Mouse (Mus musculus) liver, adult 2 months (tissue): ENCODE measurements around the gene Med16. TPM values are rescaled to one million over a fixed set of nuclear protein-coding genes. Genes with fewer than 3 reads are reported as not detected.
A peak's percentile ranks its signal among the peaks of the same experiment; 100 is the strongest.

Experiments used
- DNase-seq: peaks from one replicate; pipeline ENCODE4 v3.0.0-alpha.2; 2011; ENCODE audit warnings: low read depth, low spot score; ENCODE audit errors: extremely low read depth
- H3K27ac ChIP-seq: fragments of 200-500 bp; replicated peaks from 2 replicates; pipeline ENCODE4 v1.5.1; 2012; ENCODE audit warnings: low read depth, mild to moderate bottlenecking, control low read depth, inconsistent platforms, low read length; ENCODE audit not compliant: insufficient read depth
- H3K27me3 ChIP-seq: fragments of 200-500 bp; 2 replicates; pipeline ENCODE4 v1.6.1; 2012; ENCODE audit warnings: mild to moderate bottlenecking, moderate library complexity, low read length, inconsistent platforms; ENCODE audit not compliant: control insufficient read depth, insufficient read depth
- H3K36me3 ChIP-seq: fragments of 200-500 bp; 2 replicates; pipeline ENCODE4 v1.6.1; 2012; ENCODE audit warnings: low read length, inconsistent platforms; ENCODE audit not compliant: control insufficient read depth, insufficient read depth
- H3K4me1 ChIP-seq: fragments of 200-500 bp; 2 replicates; pipeline ENCODE4 v1.6.1; 2011; ENCODE audit warnings: low read length; ENCODE audit not compliant: control insufficient read depth, insufficient read depth
- H3K4me3 ChIP-seq: fragments of 200-500 bp; 2 replicates; pipeline ENCODE4 v1.5.1; 2011; ENCODE audit warnings: low read depth, mild to moderate bottlenecking, control low read depth, low read length, moderate library complexity; ENCODE audit not compliant: insufficient read depth
- H3K79me2 ChIP-seq: fragments of 200-500 bp; 2 replicates; pipeline ENCODE4 v1.6.1; 2012; ENCODE audit warnings: inconsistent platforms, mild to moderate bottlenecking, low read length, moderate library complexity; ENCODE audit not compliant: control insufficient read depth, insufficient read depth
- H3K9ac ChIP-seq: fragments of 200-500 bp; 2 replicates; pipeline ENCODE4 v1.6.1; 2012; ENCODE audit warnings: low read depth, mild to moderate bottlenecking, control low read depth, inconsistent platforms, low read length
- CTCF ChIP-seq: fragments of 200-500 bp; IDR thresholded peaks from 2 replicates; pipeline ENCODE4 v1.5.1; 2011; ENCODE audit warnings: low read depth, low read length, control low read depth
- POLR2A ChIP-seq: fragments of 200-500 bp; IDR thresholded peaks from 2 replicates; pipeline ENCODE4 v1.6.1; 2011; ENCODE audit warnings: low read length, control low read depth; ENCODE audit not compliant: insufficient read depth; ENCODE audit errors: extremely low read depth
- WGBS: fragments of 180-500 bp; shearing (Covaris S2); methylation state at CpG from one replicate; pipeline ENCODE4 v1.1.7; 2018; 5-methylcytosine and 5-hydroxymethylcytosine counted together
- polyA plus RNA-seq: library from polyadenylated mRNA; depleted of rRNA; stranded (reverse); fragments of >200 nt; gene quantifications from 2 replicates; pipeline ENCODE4 v1.2.3, GENCODE M21; 2012
- total RNA-seq: library from RNA; depleted of rRNA; stranded (reverse); fragments of >200 nt; gene quantifications from 2 replicates; pipeline ENCODE4 v1.2.3, GENCODE M21; 2014

Med16 gene
- total and polyA plus RNA-seq, 2 experiments: 5.9 to 29.9 TPM

DNA sequence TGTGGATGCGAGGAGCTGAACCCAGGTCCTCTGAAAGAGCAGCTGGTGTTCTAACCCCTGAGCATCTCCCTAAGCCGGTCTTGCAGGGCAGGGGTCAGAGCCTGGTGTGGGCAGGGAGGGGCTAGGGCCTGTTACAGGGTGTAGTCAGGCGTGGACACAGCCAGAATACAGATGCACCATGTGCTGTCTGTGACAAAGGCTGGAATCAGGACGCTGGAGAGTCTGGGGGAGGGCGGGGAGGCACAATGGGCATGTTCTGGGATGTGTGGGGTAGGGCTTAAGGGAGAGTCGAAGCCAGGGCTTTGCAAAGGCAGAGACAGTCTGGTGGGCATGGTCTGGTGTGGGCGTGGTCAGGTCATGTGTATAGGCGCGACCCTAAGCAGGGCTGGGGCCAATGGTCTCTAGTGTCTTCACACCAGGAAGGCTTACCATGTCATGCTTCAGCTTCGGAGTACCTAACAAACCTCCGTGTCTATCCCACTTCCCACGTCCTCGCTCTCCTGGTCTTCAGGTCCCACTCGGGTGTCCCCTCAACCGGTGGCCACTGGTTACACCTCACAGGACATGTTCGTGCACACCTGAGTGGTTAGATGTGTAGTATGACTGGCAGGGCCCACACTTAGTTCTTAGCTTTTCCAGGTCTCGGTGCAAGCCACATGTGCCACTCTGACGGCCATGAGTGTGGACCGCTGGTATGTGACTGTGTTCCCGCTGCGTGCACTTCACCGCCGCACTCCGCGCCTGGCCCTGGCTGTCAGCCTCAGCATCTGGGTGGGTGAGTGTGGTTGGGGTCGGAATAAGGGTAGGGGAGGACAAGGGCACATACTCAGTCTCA lies 11.6 kb upstream of the Med16 start:
- Histone ChIP-seq H3K36me3 (no peaks in the 10 kb centered on the region), H3K27ac (no peak overlapping the region), H3K79me2 (peaks cover 7% of the 10 kb centered on the region; the same call in 1 of the 2 replicates), H3K9ac (no peak overlapping the region), H3K4me1 (peaks cover 4% of the 10 kb centered on the region), H3K27me3 (peaks cover 12% of the 10 kb centered on the region), H3K4me3 (no peak overlapping the region)
- TF ChIP-seq POLR2A: no peak
- DNase-seq: no peak
- WGBS: 35% methylated on average over 26 of the region's 26 CpGs

DNA sequence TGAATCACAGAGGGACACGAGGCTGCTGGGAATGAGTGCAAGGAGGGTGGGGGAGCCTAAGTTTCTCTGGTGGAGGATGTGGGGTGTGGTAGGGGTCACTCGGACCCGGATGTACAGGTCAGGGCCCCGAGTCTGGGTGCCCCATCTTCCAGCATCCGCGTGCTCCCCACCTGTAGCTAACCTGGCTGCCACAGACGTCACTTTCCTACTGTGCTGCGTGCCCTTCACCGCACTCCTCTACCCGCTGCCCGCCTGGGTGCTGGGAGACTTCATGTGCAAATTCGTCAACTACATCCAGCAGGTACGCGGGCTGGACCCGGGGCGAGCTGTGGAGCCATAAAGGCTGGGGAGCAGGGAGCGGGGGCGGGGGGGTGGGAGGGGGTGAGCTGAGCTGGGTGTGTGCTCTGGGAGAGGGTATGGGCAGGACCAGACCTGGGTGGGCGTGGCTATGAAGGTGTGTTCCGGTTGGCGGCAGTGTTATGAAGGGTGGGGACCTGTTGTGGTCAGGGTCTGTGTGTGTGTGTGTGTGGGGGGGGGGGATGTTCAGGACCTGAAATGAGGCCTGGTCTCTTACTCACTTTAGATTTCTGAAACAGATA lies 10.6 kb upstream of the Med16 start:
- no peak overlapping the region for H3K9ac ChIP-seq
- 16% methylated on average over 21 of the region's 21 CpGs for WGBS
- no peak overlapping the region for H3K27ac ChIP-seq
- H3K4me1 ChIP-seq: peaks cover 4% of the 10 kb centered on the region
- no peak overlapping the region for H3K4me3 ChIP-seq
- no peak for TF ChIP-seq POLR2A
- TF ChIP-seq CTCF: no peak
- DNase-seq: no peak
- H3K79me2 ChIP-seq: peaks cover 7% of the 10 kb centered on the region; the same call in 1 of the 2 replicates
- H3K36me3 ChIP-seq: no peaks in the 10 kb centered on the region
- peaks cover 12% of the 10 kb centered on the region for H3K27me3 ChIP-seq

DNA sequence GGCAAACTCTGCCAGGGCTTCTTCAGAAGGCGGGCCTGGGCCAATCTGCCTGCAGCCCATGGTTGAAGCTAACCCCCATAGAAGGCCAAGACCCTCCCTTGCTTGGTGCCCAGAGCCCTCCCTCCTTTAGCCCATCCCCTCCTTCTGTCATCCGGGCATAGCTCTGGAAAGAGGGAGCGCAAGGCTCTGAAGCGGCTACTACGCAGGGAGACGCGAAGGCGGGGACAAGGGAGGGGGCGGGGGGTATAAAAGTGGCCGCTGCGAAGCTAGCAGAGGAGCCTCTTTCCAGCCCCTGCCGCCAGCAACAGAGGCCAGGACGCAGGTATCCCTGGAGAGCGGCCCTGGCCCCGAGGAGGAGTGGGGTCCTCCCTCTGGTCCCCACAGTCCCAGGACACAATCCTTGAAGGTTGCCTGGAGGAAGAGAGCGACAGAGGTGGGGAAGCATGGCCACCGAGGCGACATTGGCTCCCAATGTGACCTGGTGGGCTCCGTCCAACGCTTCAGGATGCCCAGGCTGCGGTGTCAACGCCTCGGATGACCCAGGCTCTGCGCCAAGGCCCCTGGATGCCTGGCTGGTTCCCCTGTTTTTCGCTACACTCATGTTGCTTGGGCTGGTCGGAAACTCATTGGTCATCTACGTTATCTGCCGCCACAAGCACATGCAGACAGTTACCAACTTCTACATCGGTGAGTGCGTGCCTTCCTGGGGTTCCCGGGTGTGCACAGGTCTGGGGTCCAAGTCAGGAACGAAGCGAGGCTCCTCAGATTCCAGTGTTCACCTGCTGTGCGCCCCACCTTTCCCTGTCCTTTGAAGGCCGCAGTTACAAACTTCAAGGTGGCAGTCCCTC lies 9.7 kb upstream of the Med16 start:
- peak overlapping the region; percentile 43; the same call in 1 of the 2 replicates for H3K4me3 ChIP-seq
- H3K27me3 ChIP-seq: peaks cover 12% of the 10 kb centered on the region
- H3K79me2 ChIP-seq: peaks cover 7% of the 10 kb centered on the region; the same call in 1 of the 2 replicates
- WGBS: 31% methylated on average over 35 of the region's 35 CpGs
- H3K4me1 ChIP-seq: peaks cover 4% of the 10 kb centered on the region
- 0 out of 2 replicates have a peak overlapping the region, but pooled peaks have one; percentile 19 for H3K9ac ChIP-seq
- H3K36me3 ChIP-seq: no peaks in the 10 kb centered on the region
- TF ChIP-seq CTCF (no peak), POLR2A (no peak)
- DNase-seq: no peak
- H3K27ac ChIP-seq: no peak overlapping the region

DNA sequence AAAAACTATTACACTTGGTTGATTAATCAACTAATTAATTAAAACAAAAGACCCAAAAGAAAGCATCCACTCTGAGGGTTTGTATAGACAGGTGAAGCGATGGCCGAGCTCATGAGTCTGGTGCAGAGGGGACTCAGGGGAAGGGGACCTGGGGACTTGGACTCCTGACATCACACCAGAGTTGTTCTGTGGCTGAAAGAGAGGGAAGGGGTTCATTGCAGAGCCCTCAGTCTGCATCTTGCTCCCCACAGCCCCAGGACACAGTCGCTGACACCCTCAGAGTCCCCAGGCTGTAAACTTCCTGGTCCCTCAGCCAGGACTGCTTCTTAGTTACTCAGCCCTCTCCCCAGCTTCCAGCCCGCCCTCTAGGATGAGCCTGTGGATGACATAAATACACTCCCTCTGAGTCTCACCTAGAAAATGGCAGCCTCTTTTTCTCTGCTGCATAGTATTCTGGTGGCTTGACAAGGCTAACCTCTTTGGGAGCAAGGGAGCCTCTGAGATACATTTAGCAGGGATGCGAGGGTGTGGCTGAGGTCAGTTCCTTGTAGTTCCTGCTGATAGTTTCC lies 8.9 kb upstream of the Med16 start:
- peaks cover 7% of the 10 kb centered on the region; the same call in 1 of the 2 replicates for H3K79me2 ChIP-seq
- no peak overlapping the region for H3K4me3 ChIP-seq
- H3K36me3 ChIP-seq: no peaks in the 10 kb centered on the region
- H3K9ac ChIP-seq: no peak overlapping the region
- peaks cover 4% of the 10 kb centered on the region for H3K4me1 ChIP-seq
- 83% methylated on average over 5 of the region's 5 CpGs for WGBS
- no peak for DNase-seq
- TF ChIP-seq CTCF: no peak
- TF ChIP-seq POLR2A: no peak
- H3K27ac ChIP-seq: no peak overlapping the region
- H3K27me3 ChIP-seq: peaks cover 12% of the 10 kb centered on the region

DNA sequence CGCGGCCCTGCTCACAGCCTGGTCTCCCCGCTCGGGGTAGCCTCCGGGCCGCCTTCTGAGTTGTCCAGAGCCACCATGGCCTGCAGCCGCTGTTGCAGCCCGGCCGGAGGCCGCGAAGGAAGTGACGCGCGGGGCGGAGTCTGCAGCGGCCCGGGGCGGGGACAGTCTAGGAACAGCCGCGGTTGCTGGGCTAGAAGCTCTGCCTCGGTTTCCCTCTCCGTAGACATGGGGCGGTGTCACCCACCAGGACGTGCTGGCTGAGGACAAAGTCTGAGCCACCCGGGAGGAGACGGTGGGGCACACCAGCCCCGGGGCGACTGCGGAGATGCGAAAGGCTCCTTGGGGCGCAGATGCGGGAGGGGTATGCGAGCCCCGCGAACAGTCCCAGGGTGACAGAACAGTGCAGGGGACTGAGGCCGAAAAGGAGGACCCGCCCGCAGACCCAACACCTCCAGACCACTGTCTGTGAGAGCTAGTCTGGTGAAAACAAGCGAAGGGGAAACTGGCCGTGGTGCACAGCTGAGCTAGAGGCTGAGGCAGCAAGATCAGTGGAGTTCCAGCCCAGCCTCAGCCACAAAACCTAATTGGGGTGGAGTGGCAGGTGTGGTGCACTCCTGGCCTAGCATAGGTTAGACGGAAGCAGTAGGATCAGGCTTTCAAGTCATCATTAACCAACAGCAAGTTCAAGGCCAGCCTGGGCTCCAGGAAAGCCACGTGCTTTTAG lies 8.2 kb upstream of the Med16 start, which contains the start of gene Kiss1r:
Kiss1r (plus strand) TSS at position 164 of the 724 bp plus-strand sequence.
- TF ChIP-seq POLR2A (peak; percentile 90), CTCF (no peak)
- peak; percentile 45 for DNase-seq
- peak within 1 kb of the TSS; percentile 73 for H3K4me3 ChIP-seq
- peak within 1 kb of the TSS; percentile 51 for H3K27ac ChIP-seq
- H3K79me2 ChIP-seq: peaks cover 7% of the 10 kb centered on the region; the same call in 1 of the 2 replicates
- 2% methylated on average over 42 of the region's 42 CpGs for WGBS
- H3K4me1 ChIP-seq: peaks cover 4% of the 10 kb centered on the region
- peak within 1 kb of the TSS; percentile 87 for H3K9ac ChIP-seq
- H3K27me3 ChIP-seq: peaks cover 12% of the 10 kb centered on the region
- H3K36me3 ChIP-seq: no peaks in the 10 kb centered on the region
